Comparison of ENCODE assay signal across 8 mouse cellular contexts in the genomic region with DNA sequence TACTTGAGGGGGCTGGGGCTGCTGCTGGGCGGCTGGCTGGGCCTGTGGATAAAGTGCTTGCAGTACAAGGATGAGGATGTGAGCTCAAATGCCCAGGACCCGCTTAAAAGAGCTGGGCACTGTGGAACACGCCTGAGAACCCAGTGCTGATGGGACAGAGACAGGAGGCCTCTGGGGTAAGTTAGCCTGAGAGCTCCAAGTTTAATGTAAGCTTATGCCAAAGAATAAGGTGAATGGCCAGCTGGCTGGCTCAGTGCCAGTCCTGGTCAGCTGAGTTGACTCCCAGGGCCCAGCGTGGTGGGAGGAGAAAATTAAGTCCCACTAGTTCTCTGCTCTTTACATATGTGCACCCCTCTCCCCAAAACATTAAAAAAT. TPM values are rescaled to one million over a fixed set of nuclear protein-coding genes. Genes with fewer than 3 reads are reported as not detected.
DNase-seq lines count a peak whose midpoint lies in the region; ATAC-seq and TF ChIP-seq lines count a peak whose summit lies in the region.
"Not testable (repeated sequence)": the region's sequence is repeated elsewhere in the genome, so short reads cannot be mapped to it uniquely, and the experiment has no call there.
"Had no signal": no experiment of that assay in that cellular context is flagged by ENCODE, and none has a peak within 500 bp of the region (broad histone marks: within the 10 kb centered on the region; RNA-seq: fewer than 3 reads in every experiment).

No protein-coding gene starts in this region.

- not testable (repeated sequence) for TF ChIP-seq RAD21 in CH12.LX (IDR thresholded peaks at IDR 0.05; ENCODE audit: low read depth, low read length)

- H3K4me2 ChIP-seq in CH12.LX (ENCODE audit: insufficient read depth, low read depth, poor library complexity, severe bottlenecking), result peak overlapping the region; percentile 86; the same call in 1 of the 2 replicates
- not testable (repeated sequence) for H3K4me2 ChIP-seq in neural tube, embryonic 13.5 days

- not testable (repeated sequence) for H3K36me3 ChIP-seq in CH12.LX (replicated peaks in 1 of 2; ENCODE audit: control insufficient read depth in 1 of 2, insufficient read depth in 1 of 2, low read length in 1 of 2); hindbrain, embryonic 10.5 days; liver, adult 2 months (ENCODE audit: control insufficient read depth, insufficient read depth, low read length); neural tube, embryonic 13.5 days

- peak; percentile 53 for ATAC-seq in erythroblast, adult 5-6 weeks (replicated peaks; ENCODE audit: low FRiP score, poor library complexity, severe bottlenecking)
- 0 out of 2 replicates have a peak, but pooled peaks have one; percentile 15 for ATAC-seq in neural tube, embryonic 13.5 days (ENCODE audit: low read depth)

- not testable (repeated sequence) for TF ChIP-seq EP300 in CH12.LX (IDR thresholded peaks at IDR 0.05; ENCODE audit: low read length)

- H3K4me1 ChIP-seq in CH12.LX (ENCODE audit: control insufficient read depth in 1 of 2, insufficient read depth in 2 of 2), result peaks cover 5 to 23% of the 10 kb centered on the region in 2 experiments
- not testable (repeated sequence) for H3K4me1 ChIP-seq in hindbrain, embryonic 10.5 days (replicated peaks); liver, adult 2 months (ENCODE audit: control insufficient read depth, insufficient read depth, low read length); neural tube, embryonic 13.5 days (replicated peaks)

- TF ChIP-seq POLR2A in CH12.LX (IDR thresholded peaks at IDR 0.05; ENCODE audit: low read depth, low read length); liver, adult 2 months (IDR thresholded peaks at IDR 0.05; ENCODE audit: extremely low read depth, insufficient read depth, low read length): not testable (repeated sequence)

- not testable (repeated sequence) for H3K4me3 ChIP-seq in CH12.LX (replicated peaks in 1 of 3; ENCODE audit: low read depth in 2 of 3, low read length in 2 of 3, poor library complexity in 1 of 3); hindbrain, embryonic 10.5 days; liver, adult 2 months (ENCODE audit: insufficient read depth, low read depth, low read length); neural tube, embryonic 13.5 days

- not testable (repeated sequence) for H3K79me2 ChIP-seq in CH12.LX (replicated peaks; ENCODE audit: control insufficient read depth, extremely low read depth, insufficient read depth, poor library complexity, severe bottlenecking); liver, adult 2 months (ENCODE audit: control insufficient read depth, insufficient read depth, low read length)

- WGBS in hindbrain, embryonic 10.5 days, result 78% methylated on average over 4 of the region's 4 CpGs
- 48% methylated on average over 4 of the region's 4 CpGs for WGBS in liver, adult 2 months
- 73% methylated on average over 4 of the region's 4 CpGs for WGBS in neural tube, embryonic 13.5 days

- in situ Hi-C loops in CH12.LX (cut with MboI; ENCODE audit: low pct_ligation_motif_present, low pct_unique_long_range_greater_than_20kb, low sequenced_read_pairs), result loop anchor here (10.0 kb wide), 1 partner anchor 63 kb away; no protein-coding TSS in a partner anchor

- not testable (repeated sequence) for H3K9ac ChIP-seq in CH12.LX (ENCODE audit: insufficient read depth, low read depth); liver, adult 2 months (ENCODE audit: low read depth, low read length); neural tube, embryonic 13.5 days

- TF ChIP-seq CTCF in CH12.LX (conservative IDR thresholded peaks at IDR 0.05 in 1 of 2, IDR thresholded peaks at IDR 0.05 in 1 of 2; ENCODE audit: low read depth in 2 of 2, low read length in 2 of 2); liver, adult 2 months (IDR thresholded peaks at IDR 0.05; ENCODE audit: low read depth, low read length): not testable (repeated sequence)

- not testable (repeated sequence) for DNase-seq in CH12.LX (ENCODE audit: extremely low read depth); hindbrain, embryonic 10.5 days (ENCODE audit: low spot score)
- peak; percentile 66 to 68 for DNase-seq in kidney, adult 8-10 months
- DNase-seq in kidney, postnatal 14 days, result peak; percentile 66
- peak; percentile 18 for DNase-seq in liver, adult 2 months (ENCODE audit: extremely low read depth, low read depth, low spot score)

- H3K9me3 ChIP-seq in CH12.LX (replicated peaks; ENCODE audit: low read length); hindbrain, embryonic 10.5 days; neural tube, embryonic 13.5 days: not testable (repeated sequence)

- H3K27me3 ChIP-seq in CH12.LX (replicated peaks); hindbrain, embryonic 10.5 days (ENCODE audit: insufficient read depth, poor library complexity, severe bottlenecking); liver, adult 2 months (ENCODE audit: control insufficient read depth, insufficient read depth, low read length); neural tube, embryonic 13.5 days: not testable (repeated sequence)

- dilution Hi-C loops in CH12.LX (cut with MboI; ENCODE audit: extremely low pct_ligation_motif_present, extremely low pct_unique_long_range_greater_than_20kb, low sequenced_read_pairs), result not testable (repeated sequence)

- not testable (repeated sequence) for H3K27ac ChIP-seq in CH12.LX (ENCODE audit: insufficient read depth, low read depth); liver, adult 2 months (replicated peaks; ENCODE audit: insufficient read depth, low read depth, low read length); neural tube, embryonic 13.5 days (replicated peaks)
- peak overlapping the region; percentile 53; the same call in 1 of the 2 replicates for H3K27ac ChIP-seq in hindbrain, embryonic 10.5 days

RNA-seq across cellular contexts. Expression of gene Slc22a5, which starts 40.5 kb away (rescaled TPM):
- total RNA-seq in CH12.LX (2012; rRNA removed) (5.3 and 6.7 TPM in 2 replicates), CH12.LX (2014; rRNA removed) (6.2 and 6.4 TPM in 2 replicates)
- 5.6 and 7.1 TPM in 2 replicates for polyA plus RNA-seq in CH12.LX (2012; ENCODE audit: insufficient read length, low read depth)
- 2.1 and 2.7 TPM in 2 replicates for total RNA-seq in erythroblast, adult 5-6 weeks (2015; ENCODE audit: low replicate concordance)
- 2.0 and 2.4 TPM in 2 replicates for total RNA-seq in erythroblast, adult 5-6 weeks (2017; ENCODE audit: low replicate concordance)
- polyA plus RNA-seq in hindbrain, embryonic 10.5 days (2016; fragmentation: Nextera tagmentation; extraction: Ambion mirVana), result 6.3 and 7.7 TPM in 2 replicates
- 19.7 and 20.8 TPM in 2 replicates for total RNA-seq in liver, adult 2 months (2014; rRNA removed)
- polyA plus RNA-seq in liver, adult 2 months (2012; rRNA removed), result 14.7 and 17.0 TPM in 2 replicates
- polyA plus RNA-seq in neural tube, embryonic 13.5 days (2015; fragmentation: Nextera tagmentation; extraction: Ambion mirVana), result 8.5 and 9.3 TPM in 2 replicates
- polyA plus RNA-seq: erythroblast, embryonic 14.5 days had no signal

RNA-seq across cellular contexts. Expression of gene Slc22a21, which starts 48.2 kb away (rescaled TPM):
- not detected in 2 replicates for total RNA-seq in CH12.LX (2012; rRNA removed)
- not detected in 2 replicates for total RNA-seq in CH12.LX (2014; rRNA removed)
- not detected in 2 replicates for polyA plus RNA-seq in CH12.LX (2012; ENCODE audit: insufficient read length, low read depth)
- 12.1 and 23.4 TPM in 2 replicates for total RNA-seq in erythroblast, adult 5-6 weeks (2015; ENCODE audit: low replicate concordance)
- total RNA-seq in erythroblast, adult 5-6 weeks (2017; ENCODE audit: low replicate concordance), result 8.9 and 16.9 TPM in 2 replicates
- polyA plus RNA-seq in hindbrain, embryonic 10.5 days (2016; fragmentation: Nextera tagmentation; extraction: Ambion mirVana), result 2.0 and 2.4 TPM in 2 replicates
- 0.55 and 0.87 TPM in 2 replicates for total RNA-seq in liver, adult 2 months (2014; rRNA removed)
- polyA plus RNA-seq in liver, adult 2 months (2012; rRNA removed), result 0.34 and 0.35 TPM in 2 replicates
- 2.3 and 3.6 TPM in 2 replicates for polyA plus RNA-seq in neural tube, embryonic 13.5 days (2015; fragmentation: Nextera tagmentation; extraction: Ambion mirVana)
